Comparison of ENCODE assay signal across 8 mouse cellular contexts in genomic region chr10:39731736-39732265, GRCm38 (mm10). TPM values are rescaled to one million over a fixed set of nuclear protein-coding genes. Genes with fewer than 3 reads are reported as not detected.
DNase-seq lines count a peak whose midpoint lies in the region; ATAC-seq and TF ChIP-seq lines count a peak whose summit lies in the region.

Gene Rev3l (plus strand): TSS chr10:39732118.

- peak within 1 kb of the TSS; percentile 67 for H3K4me2 ChIP-seq in intestine, postnatal 0 days (replicated peaks; ENCODE audit: low read depth)

- intact Hi-C loops in left cerebral cortex, postnatal 36 days (cut with DNase I), result loop anchor here (1.0 to 10.0 kb wide), 4 partner anchors 102 to 560 kb away; no protein-coding TSS in a partner anchor

- H3K36me3 ChIP-seq in embryonic facial prominence, embryonic 10.5 days (replicated peaks), result peaks cover 11% of the 10 kb centered on the region; the same call in 1 of the 2 replicates
- H3K36me3 ChIP-seq in intestine, postnatal 0 days (ENCODE audit: control insufficient read depth, insufficient read depth), result no peaks in the 10 kb centered on the region
- H3K36me3 ChIP-seq in midbrain, embryonic 10.5 days, result peaks cover 14% of the 10 kb centered on the region

- TF ChIP-seq CTCF in intestine, postnatal 0 days (IDR thresholded peaks at IDR 0.05; ENCODE audit: low read depth), result no peak

- under 1% methylated on average over 58 of the region's 64 CpGs for WGBS in embryonic facial prominence, embryonic 10.5 days
- under 1% methylated on average over 51 of the region's 64 CpGs for WGBS in intestine, postnatal 0 days
- under 1% methylated on average over 54 of the region's 64 CpGs for WGBS in midbrain, embryonic 10.5 days

- H3K9ac ChIP-seq in intestine, postnatal 0 days (ENCODE audit: low read depth, low read length), result peak within 1 kb of the TSS; percentile 92

- peaks cover 22% of the 10 kb centered on the region for H3K4me1 ChIP-seq in embryonic facial prominence, embryonic 10.5 days
- no peaks in the 10 kb centered on the region for H3K4me1 ChIP-seq in intestine, postnatal 0 days (replicated peaks; ENCODE audit: control insufficient read depth, insufficient read depth, low read length)
- H3K4me1 ChIP-seq in midbrain, embryonic 10.5 days, result peaks cover 31% of the 10 kb centered on the region

- ATAC-seq in intestine, postnatal 0 days, result peak; percentile 88

- peak within 1 kb of the TSS; percentile 94 for H3K4me3 ChIP-seq in embryonic facial prominence, embryonic 10.5 days
- peak within 1 kb of the TSS; percentile 96 for H3K4me3 ChIP-seq in intestine, postnatal 0 days (ENCODE audit: low read depth, low read length)
- peak within 1 kb of the TSS; percentile 92 for H3K4me3 ChIP-seq in midbrain, embryonic 10.5 days

- peaks cover 3% of the 10 kb centered on the region; the same call in 1 of the 2 replicates for H3K9me3 ChIP-seq in embryonic facial prominence, embryonic 10.5 days
- H3K9me3 ChIP-seq in intestine, postnatal 0 days (ENCODE audit: control insufficient read depth), result no peaks in the 10 kb centered on the region
- H3K9me3 ChIP-seq in midbrain, embryonic 10.5 days (replicated peaks), result peaks cover 12% of the 10 kb centered on the region; the same call in 1 of the 2 replicates

- no peaks in the 10 kb centered on the region for H3K27me3 ChIP-seq in embryonic facial prominence, embryonic 10.5 days (replicated peaks; ENCODE audit: low read depth, poor library complexity, severe bottlenecking)
- H3K27me3 ChIP-seq in intestine, postnatal 0 days (replicated peaks; ENCODE audit: control insufficient read depth, insufficient read depth, low read length), result no peaks in the 10 kb centered on the region
- no peaks in the 10 kb centered on the region for H3K27me3 ChIP-seq in midbrain, embryonic 10.5 days (ENCODE audit: low read depth, poor library complexity, severe bottlenecking)

- peak; percentile 91 for DNase-seq in adrenal gland, postnatal 10 days
- peak; percentile 96 for DNase-seq in embryonic facial prominence, embryonic 10.5 days (ENCODE audit: low spot score)
- DNase-seq in gonadal fat pad, adult 2 months (ENCODE audit: low read depth), result peak; percentile 23
- DNase-seq in left cerebral cortex, postnatal 36 days (ENCODE audit: low spot score in 2 of 2), result peak; percentile 86 to 89
- DNase-seq in midbrain, embryonic 10.5 days (ENCODE audit: low spot score), result peak; percentile 95
- DNase-seq in right cerebral cortex, postnatal 36 days (ENCODE audit: low spot score in 2 of 2), result peak; percentile 80 to 82
- peak; percentile 94 for DNase-seq in yolk sac, embryonic 10.5 days (ENCODE audit: low spot score)

- H3K27ac ChIP-seq in embryonic facial prominence, embryonic 10.5 days (replicated peaks), result peak within 1 kb of the TSS; percentile 98
- peak within 1 kb of the TSS; percentile 99 for H3K27ac ChIP-seq in intestine, postnatal 0 days (ENCODE audit: low read depth, low read length)
- peak within 1 kb of the TSS; percentile 95 for H3K27ac ChIP-seq in midbrain, embryonic 10.5 days (replicated peaks)

RNA-seq across cellular contexts. Expression of gene Rev3l, which starts in this region (rescaled TPM):
- total RNA-seq in adrenal gland, postnatal 10 days (2021), result 10 to 100 TPM; 24.7 to 36.4 TPM
- 12.8 and 14.2 TPM in 2 replicates for polyA plus RNA-seq in embryonic facial prominence, embryonic 10.5 days (2016; fragmentation: Nextera tagmentation; extraction: Ambion mirVana)
- 21.2 and 21.6 TPM in 2 replicates for polyA plus RNA-seq in gonadal fat pad, adult 2 months (2012; rRNA removed)
- polyA plus RNA-seq in intestine, postnatal 0 days (2015; fragmentation: Nextera tagmentation; extraction: Ambion mirVana), result 7.0 TPM in 2 replicates
- 10 to 100 TPM; 22.1 to 29.6 TPM for total RNA-seq in left cerebral cortex, postnatal 36 days (2021)
- 8.4 and 11.5 TPM in 2 replicates for polyA plus RNA-seq in midbrain, embryonic 10.5 days (2016; fragmentation: Nextera tagmentation; extraction: Ambion mirVana)

Comparison
In these comparisons a context has a peak if more than half of its experiments do, and no peak if none do; other contexts are left out.
1. Peak in every context shown above with its lines: DNase-seq, ATAC-seq, H3K4me3 ChIP-seq and H3K27ac ChIP-seq.
2. DNase-seq: peak in every context shown above with its lines; median percentile 96 in embryonic facial prominence, embryonic 10.5 days; 95 in midbrain, embryonic 10.5 days; 94 in yolk sac, embryonic 10.5 days; 91 in adrenal gland, postnatal 10 days; 88 in left cerebral cortex, postnatal 36 days; 81 in right cerebral cortex, postnatal 36 days; 23 in gonadal fat pad, adult 2 months.